In the genomic region with DNA sequence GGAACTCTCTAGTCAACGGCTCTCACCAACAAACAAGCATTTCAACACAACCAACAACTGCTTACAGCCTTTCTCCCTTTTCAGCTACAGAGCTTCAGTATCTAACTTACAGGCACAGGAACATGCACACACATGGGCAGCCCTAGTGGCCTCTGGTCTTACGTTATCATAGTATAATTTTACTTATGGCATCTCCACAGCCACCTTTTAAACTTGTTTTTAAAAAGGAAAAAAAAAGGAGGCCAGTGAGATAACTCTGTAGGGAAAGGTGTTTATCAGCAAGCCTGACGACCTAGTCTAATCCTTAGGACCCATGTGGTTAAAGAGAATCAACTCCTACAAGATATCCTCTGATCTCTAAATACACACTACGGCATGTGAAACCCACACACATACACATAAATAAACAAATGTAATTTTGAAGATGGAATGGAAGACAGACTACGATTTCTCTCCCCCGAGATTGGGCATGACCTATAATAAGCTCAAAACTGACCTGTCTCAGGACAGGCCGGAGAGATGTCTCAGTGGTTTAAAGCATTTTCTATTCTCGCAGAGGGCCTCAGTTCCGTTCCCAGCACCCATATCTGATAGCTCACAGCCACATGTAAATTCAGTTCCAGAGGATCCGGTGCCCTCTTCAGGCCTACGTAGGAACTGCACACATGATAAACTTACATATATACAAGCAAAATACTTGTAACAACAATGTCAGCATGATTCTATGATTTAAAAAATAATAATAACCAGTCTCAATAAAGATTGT, we compare ENCODE assay signal across 10 mouse cellular contexts. TPM values are rescaled to one million over a fixed set of nuclear protein-coding genes. Genes with fewer than 3 reads are reported as not detected.
DNase-seq lines count a peak whose midpoint lies in the region; ATAC-seq and TF ChIP-seq lines count a peak whose summit lies in the region.
"Had no signal": no experiment of that assay in that cellular context is flagged by ENCODE, and none has a peak within 500 bp of the region (broad histone marks: within the 10 kb centered on the region; RNA-seq: fewer than 3 reads in every experiment).

No protein-coding gene starts in this region.

- 81% methylated on average over 11 of the region's 11 CpGs for WGBS in lung, embryonic 14.5 days

- H3K27ac ChIP-seq in lung, embryonic 14.5 days (ENCODE audit: low read depth), result no peak overlapping the region
- peak overlapping the region; percentile 87 for H3K27ac ChIP-seq in MEL (ENCODE audit: control insufficient read depth, low read depth, low read length)
- H3K27ac ChIP-seq: forebrain, embryonic 10.5 days; midbrain, embryonic 15.5 days had no signal

- no peak overlapping the region for H3K9ac ChIP-seq in lung, embryonic 14.5 days
- H3K9ac ChIP-seq in MEL (ENCODE audit: control insufficient read depth, low read depth, low read length, poor library complexity, severe bottlenecking), result no peak overlapping the region
- H3K9ac ChIP-seq: midbrain, embryonic 15.5 days had no signal

- no peak for TF ChIP-seq POLR2A in MEL (IDR thresholded peaks at IDR 0.05; ENCODE audit: control insufficient read depth in 1 of 2, insufficient read depth in 1 of 2, low read depth in 1 of 2, low read length in 2 of 2, poor library complexity in 1 of 2)

- H3K4me2 ChIP-seq in lung, embryonic 14.5 days, result no peak overlapping the region
- H3K4me2 ChIP-seq: midbrain, embryonic 15.5 days had no signal

- H3K4me1 ChIP-seq in lung, embryonic 14.5 days (ENCODE audit: insufficient read depth), result peaks cover 10% of the 10 kb centered on the region
- peaks cover 35 to 38% of the 10 kb centered on the region in 2 experiments for H3K4me1 ChIP-seq in MEL (ENCODE audit: control insufficient read depth in 1 of 2, insufficient read depth in 2 of 2, low read length in 2 of 2)

- no peak for DNase-seq in lung, embryonic 14.5 days
- DNase-seq in lung, postnatal 25 days (ENCODE audit: low spot score), result no peak
- peak; percentile 87 for DNase-seq in MEL (ENCODE audit: low read depth, low spot score)
- peak; percentile 38 to 67 for DNase-seq in spleen, postnatal 4 days (ENCODE audit: low spot score in 2 of 2)
- no peak for DNase-seq in left cerebral cortex, postnatal 4 days
- no peak for DNase-seq in yolk sac, embryonic 10.5 days (ENCODE audit: low spot score)
- DNase-seq: cerebellum, postnatal 10 days had no signal

- no peak for ATAC-seq in lung, embryonic 14.5 days (ENCODE audit: insufficient read depth)
- peak; percentile 92 for ATAC-seq in erythroid progenitor cell, adult 5-6 weeks (replicated peaks; ENCODE audit: low FRiP score, poor library complexity, severe bottlenecking)
- ATAC-seq: midbrain, embryonic 15.5 days had no signal

- peaks cover 56% of the 10 kb centered on the region for H3K79me2 ChIP-seq in MEL (ENCODE audit: control insufficient read depth, insufficient read depth, low read length, poor library complexity)

- peak; percentile 45 for TF ChIP-seq RAD21 in MEL (IDR thresholded peaks at IDR 0.05; ENCODE audit: low read depth, low read length)

- H3K27me3 ChIP-seq in lung, embryonic 14.5 days (ENCODE audit: insufficient read depth, low read length), result no peaks in the 10 kb centered on the region
- H3K27me3 ChIP-seq in MEL (ENCODE audit: control insufficient read depth in 1 of 2, insufficient read depth in 2 of 2, low read length in 2 of 2), result no peaks in the 10 kb centered on the region
- H3K27me3 ChIP-seq: midbrain, embryonic 15.5 days had no signal

- H3K4me3 ChIP-seq in lung, embryonic 14.5 days (ENCODE audit: low read depth, low read length), result no peak overlapping the region
- no peak overlapping the region for H3K4me3 ChIP-seq in MEL (ENCODE audit: control insufficient read depth in 1 of 2, insufficient read depth in 1 of 2, low read depth in 2 of 2, low read length in 2 of 2)
- H3K4me3 ChIP-seq: forebrain, embryonic 10.5 days; midbrain, embryonic 15.5 days had no signal

- H3K36me3 ChIP-seq in lung, embryonic 14.5 days (ENCODE audit: insufficient read depth), result no peaks in the 10 kb centered on the region
- H3K36me3 ChIP-seq in MEL (ENCODE audit: control insufficient read depth in 1 of 2, insufficient read depth in 2 of 2, low read length in 2 of 2), result peaks cover 10 to 55% of the 10 kb centered on the region in 2 experiments
- H3K36me3 ChIP-seq: midbrain, embryonic 15.5 days had no signal

- peak; percentile 40 for TF ChIP-seq CTCF in lung, embryonic 14.5 days (IDR thresholded peaks at IDR 0.05; ENCODE audit: low read depth)
- TF ChIP-seq CTCF in MEL (IDR thresholded peaks at IDR 0.05 in 2 of 3, conservative IDR thresholded peaks at IDR 0.05 in 1 of 3; ENCODE audit: control insufficient read depth in 1 of 3, insufficient read depth in 1 of 3, low read depth in 2 of 3, low read length in 3 of 3, poor library complexity in 1 of 3, severe bottlenecking in 1 of 3), result peak; percentile 31 to 61 (median 56); a peak in 5 of 6 replicates

- H3K9me3 ChIP-seq in lung, embryonic 14.5 days (ENCODE audit: low read depth, low read length), result no peaks in the 10 kb centered on the region
- H3K9me3 ChIP-seq in MEL (replicated peaks; ENCODE audit: insufficient read depth, low read length), result no peaks in the 10 kb centered on the region
- H3K9me3 ChIP-seq: midbrain, embryonic 15.5 days had no signal

- intact Hi-C loops in left cerebral cortex, postnatal 4 days (cut with DNase I), result no loop called here

- peak; percentile 95 to 96 for TF ChIP-seq EP300 in MEL (IDR thresholded peaks at IDR 0.05; ENCODE audit: low read depth in 1 of 2, low read length in 2 of 2)

TF ChIP-seq in MEL, 35 proteins besides CTCF, POLR2A, EP300 and RAD21 (continues in another document):
- TF ChIP-seq MXI1 (IDR thresholded peaks at IDR 0.05; ENCODE audit: low read depth, low read length), result peak; percentile 83
- TF ChIP-seq ZMIZ1 (IDR thresholded peaks at IDR 0.05; ENCODE audit: low read depth, low read length), result 0 out of 2 replicates have a peak, but pooled peaks have one; percentile 40
- peak; percentile 92 for TF ChIP-seq ETS1 (IDR thresholded peaks at IDR 0.05; ENCODE audit: low read depth, low read length)
- TF ChIP-seq RCOR1 (IDR thresholded peaks at IDR 0.05; ENCODE audit: low read depth, low read length), result peak; percentile 73
- TF ChIP-seq TCF12 (IDR thresholded peaks at IDR 0.05; ENCODE audit: low read depth, low read length), result peak; percentile 99
- peak; percentile 79; the same call in 1 of the 2 replicates for TF ChIP-seq MYC (IDR thresholded peaks at IDR 0.05; ENCODE audit: low read depth, low read length)
- no peak for TF ChIP-seq MEF2A (IDR thresholded peaks at IDR 0.05; ENCODE audit: extremely low read depth, insufficient replicate concordance, low read depth, low read length, poor library complexity, severe bottlenecking)
- peak; percentile 46; the same call in 1 of the 2 replicates for TF ChIP-seq MYB (IDR thresholded peaks at IDR 0.05; ENCODE audit: low read depth, low read length)
- TF ChIP-seq E2F4 (IDR thresholded peaks at IDR 0.05; ENCODE audit: borderline replicate concordance, low read depth, low read length), result no peak
- TF ChIP-seq USF2 (IDR thresholded peaks at IDR 0.05; ENCODE audit: borderline replicate concordance in 1 of 2, insufficient read depth in 1 of 2, low read depth in 1 of 2, low read length in 2 of 2), result no peak
- TF ChIP-seq GATA1 (IDR thresholded peaks at IDR 0.05; ENCODE audit: low read depth, low read length), result peak; percentile 96
- no peak for TF ChIP-seq POLR2AphosphoS5 (IDR thresholded peaks at IDR 0.05; ENCODE audit: borderline replicate concordance, low read depth, low read length)
- TF ChIP-seq TBP (IDR thresholded peaks at IDR 0.05; ENCODE audit: low read depth, low read length), result no peak
- TF ChIP-seq TAL1 (IDR thresholded peaks at IDR 0.05; ENCODE audit: low read length), result peak; percentile 95
- TF ChIP-seq USF1 (IDR thresholded peaks at IDR 0.05; ENCODE audit: low read depth, low read length), result no peak
- TF ChIP-seq ZKSCAN1 (IDR thresholded peaks at IDR 0.05; ENCODE audit: low read depth, low read length), result no peak
- no peak for TF ChIP-seq CHD2 (IDR thresholded peaks at IDR 0.05; ENCODE audit: low read length)
- no peak for TF ChIP-seq POLR2AphosphoS2 (IDR thresholded peaks at IDR 0.05; ENCODE audit: low read length)
- TF ChIP-seq ZC3H11A (IDR thresholded peaks at IDR 0.05; ENCODE audit: low read depth, low read length), result no peak
- peak; percentile 63; the same call in 1 of the 2 replicates for TF ChIP-seq MAFK (IDR thresholded peaks at IDR 0.05; ENCODE audit: borderline replicate concordance, low read depth, low read length)
- peak; percentile 97 for TF ChIP-seq ZNF384 (IDR thresholded peaks at IDR 0.05; ENCODE audit: low read depth, low read length)
- peak; percentile 38; the same call in 1 of the 2 replicates for TF ChIP-seq BHLHE40 (IDR thresholded peaks at IDR 0.05; ENCODE audit: borderline replicate concordance, low read depth, low read length)
- no peak for TF ChIP-seq NRF1 (IDR thresholded peaks at IDR 0.05; ENCODE audit: insufficient read depth, low read depth, low read length, poor library complexity, severe bottlenecking)
- TF ChIP-seq JUND (IDR thresholded peaks at IDR 0.05; ENCODE audit: low read depth, low read length), result no peak
- peak; percentile 85 for TF ChIP-seq SIN3A (IDR thresholded peaks at IDR 0.05; ENCODE audit: low read length)
- TF ChIP-seq MAX (IDR thresholded peaks at IDR 0.05; ENCODE audit: low read length), result no peak; the same call in 1 of the 2 replicates
- TF ChIP-seq ELF1 (IDR thresholded peaks at IDR 0.05; ENCODE audit: low read depth, low read length), result peak; percentile 10; the same call in 1 of the 2 replicates

RNA-seq across cellular contexts. Expression of a gene that starts 27.7 kb away (rescaled TPM):
- polyA plus RNA-seq in lung, embryonic 14.5 days (2014; fragmentation: Nextera tagmentation; extraction: Ambion mirVana), result 98.1 and 99.2 TPM in 2 replicates
- 68.8 and 75.3 TPM in 2 replicates for total RNA-seq in MEL (2012; rRNA removed)
- 10 to 100 TPM in 1 of 2 experiments, not detected in 1; 63.1 TPM for polyA plus RNA-seq in MEL (2012; ENCODE audit: insufficient read depth in 1 of 2, insufficient read length in 2 of 2, low read depth in 1 of 2, low replicate concordance in 2 of 2, missing spikeins in 1 of 2)
- 208 and 242 TPM in 2 replicates for total RNA-seq in erythroid progenitor cell, adult 5-6 weeks (2015; ENCODE audit: low replicate concordance)
- 378 and 387 TPM in 2 replicates for total RNA-seq in erythroid progenitor cell, adult 5-6 weeks (2017; ENCODE audit: low replicate concordance)
- total RNA-seq in left cerebral cortex, postnatal 4 days (2021), result 10 to 100 TPM; 72.2 to 80.8 TPM

RNA-seq across cellular contexts. Expression of a gene that starts 56.1 kb away (rescaled TPM):
- polyA plus RNA-seq in lung, embryonic 14.5 days (2014; fragmentation: Nextera tagmentation; extraction: Ambion mirVana), result 202 and 207 TPM in 2 replicates
- total RNA-seq in MEL (2012; rRNA removed), result 113 and 121 TPM in 2 replicates
- polyA plus RNA-seq in MEL (2012; ENCODE audit: insufficient read depth in 1 of 2, insufficient read length in 2 of 2, low read depth in 1 of 2, low replicate concordance in 2 of 2, missing spikeins in 1 of 2), result 100 to 1,000 TPM in 1 of 2 experiments, not detected in 1; 192 TPM
- total RNA-seq in erythroid progenitor cell, adult 5-6 weeks (2015; ENCODE audit: low replicate concordance), result 93.5 and 116 TPM in 2 replicates
- 44.4 and 50.9 TPM in 2 replicates for total RNA-seq in erythroid progenitor cell, adult 5-6 weeks (2017; ENCODE audit: low replicate concordance)
- total RNA-seq in left cerebral cortex, postnatal 4 days (2021), result 10 to 100 TPM; 73.7 to 74.0 TPM

Comparison
In these comparisons a context has a peak if more than half of its experiments do, and no peak if none do; other contexts are left out.
1. DNase-seq: peak in MEL (single experiment) and spleen, postnatal 4 days (2 of 2); none in lung, embryonic 14.5 days (single experiment), lung, postnatal 25 days (single experiment), left cerebral cortex, postnatal 4 days (single experiment) and yolk sac, embryonic 10.5 days (single experiment).